Mouse (Mus musculus): ENCODE results near the gene Ctu1. TPM values are rescaled to one million over a fixed set of nuclear protein-coding genes. Genes with fewer than 3 reads are reported as not detected.
"Not testable (repeated sequence)": the region's sequence is repeated elsewhere in the genome, so short reads cannot be mapped to it uniquely, and the experiment has no call there.

Gene Ctu1
- polyA plus RNA-seq, 1 experiment from 2014 or later: 10.8 TPM

GRCm38 (mm10) chr7:43678517-43678916 is 6.7 kb downstream of the Ctu1 start:
- no peaks in the 10 kb centered on the region for H3K27me3 ChIP-seq (ENCODE audit: insufficient read depth, low read length)
- no peak overlapping the region for H3K9ac ChIP-seq
- H3K9me3 ChIP-seq (ENCODE audit: low read depth, low read length): no peaks in the 10 kb centered on the region
- H3K4me2 ChIP-seq: no peak overlapping the region
- peaks cover 32% of the 10 kb centered on the region for H3K36me3 ChIP-seq (ENCODE audit: insufficient read depth)
- H3K27ac ChIP-seq (ENCODE audit: low read depth): no peak overlapping the region
- DNase-seq (peak; percentile 56), ATAC-seq (ENCODE audit: insufficient read depth) (no peak)
- peak; percentile 63 for TF ChIP-seq CTCF (IDR thresholded peaks at IDR 0.05; ENCODE audit: low read depth)
- H3K4me3 ChIP-seq (ENCODE audit: low read depth, low read length): no peak overlapping the region
- H3K4me1 ChIP-seq (ENCODE audit: insufficient read depth): no peaks in the 10 kb centered on the region

GRCm38 (mm10) chr7:43680960-43681359 is 9.1 kb downstream of the Ctu1 start:
- Histone ChIP-seq H3K36me3 (ENCODE audit: insufficient read depth) (peaks cover 21% of the 10 kb centered on the region), H3K4me3 (ENCODE audit: low read depth, low read length) (no peak overlapping the region), H3K4me2 (no peak overlapping the region), H3K9me3 (ENCODE audit: low read depth, low read length) (no peaks in the 10 kb centered on the region), H3K27me3 (ENCODE audit: insufficient read depth, low read length) (no peaks in the 10 kb centered on the region), H3K4me1 (ENCODE audit: insufficient read depth) (no peaks in the 10 kb centered on the region), H3K27ac (ENCODE audit: low read depth) (no peak overlapping the region), H3K9ac (no peak overlapping the region)
- peak; percentile 84 for TF ChIP-seq CTCF (IDR thresholded peaks at IDR 0.05; ENCODE audit: low read depth)
- DNase-seq (peak; percentile 80), ATAC-seq (ENCODE audit: insufficient read depth) (no peak)
- WGBS: 18% methylated on average over 5 of the region's 5 CpGs

GRCm38 (mm10) chr7:43682511-43682910 is 10.7 kb downstream of the Ctu1 start:
- H3K36me3 ChIP-seq (ENCODE audit: insufficient read depth); H3K9me3 ChIP-seq (ENCODE audit: low read depth, low read length); H3K4me3 ChIP-seq (ENCODE audit: low read depth, low read length); H3K9ac ChIP-seq; H3K4me2 ChIP-seq; H3K4me1 ChIP-seq (ENCODE audit: insufficient read depth); ATAC-seq (ENCODE audit: insufficient read depth); H3K27ac ChIP-seq (ENCODE audit: low read depth); H3K27me3 ChIP-seq (ENCODE audit: insufficient read depth, low read length): not testable (repeated sequence)
- peak; percentile 40 for TF ChIP-seq CTCF (IDR thresholded peaks at IDR 0.05; ENCODE audit: low read depth)
- peak; percentile 34 for DNase-seq
- 14% methylated on average over 1 of the region's 1 CpGs for WGBS

- H3K4me3 ChIP-seq (ENCODE audit: low read depth, low read length): no peak overlapping the region
- no peak for TF ChIP-seq CTCF (IDR thresholded peaks at IDR 0.05; ENCODE audit: low read depth)
- no peak overlapping the region for H3K27ac ChIP-seq (ENCODE audit: low read depth)
- H3K36me3 ChIP-seq (ENCODE audit: insufficient read depth): no peaks in the 10 kb centered on the region
- DNase-seq (no peak), ATAC-seq (ENCODE audit: insufficient read depth) (no peak)
- no peaks in the 10 kb centered on the region for H3K27me3 ChIP-seq (ENCODE audit: insufficient read depth, low read length)
- no peak overlapping the region for H3K4me2 ChIP-seq
- no peaks in the 10 kb centered on the region for H3K4me1 ChIP-seq (ENCODE audit: insufficient read depth)
- 46% methylated on average over 7 of the region's 7 CpGs for WGBS
- no peak overlapping the region for H3K9ac ChIP-seq
- H3K9me3 ChIP-seq (ENCODE audit: low read depth, low read length): no peaks in the 10 kb centered on the region
Observed at GRCm38 (mm10) chr7:43685088-43685487, 13.3 kb downstream of the Ctu1 start.

- H3K4me2 ChIP-seq: no peak within 1 kb of the TSS
- ATAC-seq (ENCODE audit: insufficient read depth) (no peak), DNase-seq (no peak)
- H3K4me3 ChIP-seq (ENCODE audit: low read depth, low read length): no peak within 1 kb of the TSS
- TF ChIP-seq CTCF (IDR thresholded peaks at IDR 0.05; ENCODE audit: low read depth): no peak
- H3K27me3 ChIP-seq (ENCODE audit: insufficient read depth, low read length): no peaks in the 10 kb centered on the region
- H3K36me3 ChIP-seq (ENCODE audit: insufficient read depth): no peaks in the 10 kb centered on the region
- H3K9ac ChIP-seq: no peak within 1 kb of the TSS
- H3K27ac ChIP-seq (ENCODE audit: low read depth): no peak within 1 kb of the TSS
- no peaks in the 10 kb centered on the region for H3K9me3 ChIP-seq (ENCODE audit: low read depth, low read length)
- H3K4me1 ChIP-seq (ENCODE audit: insufficient read depth): no peaks in the 10 kb centered on the region
Observed at GRCm38 (mm10) chr7:43690118-43690517, 18.3 kb downstream of the Ctu1 start, which contains the start of gene Klk14. TSS of gene Klk14 (plus strand) at chr7:43690418.

GRCm38 (mm10) chr7:43710031-43710430 is 38.2 kb downstream of the Ctu1 start:
- 74% methylated on average over 3 of the region's 3 CpGs for WGBS
- DNase-seq: no peak
- H3K4me3 ChIP-seq (ENCODE audit: low read depth, low read length): no peak overlapping the region

GRCm38 (mm10) chr7:43712267-43712666 is 40.5 kb downstream of the Ctu1 start, which contains the start of gene Klk13:
TSS of gene Klk13 (plus strand) at chr7:43712567.
- H3K36me3 ChIP-seq (ENCODE audit: insufficient read depth): no peaks in the 10 kb centered on the region
- WGBS: 50% methylated on average over 4 of the region's 4 CpGs
- H3K4me3 ChIP-seq (ENCODE audit: low read depth, low read length): no peak within 1 kb of the TSS
- H3K9ac ChIP-seq: no peak within 1 kb of the TSS
- no peaks in the 10 kb centered on the region for H3K9me3 ChIP-seq (ENCODE audit: low read depth, low read length)
- peak within 1 kb of the TSS; percentile 48 for H3K4me2 ChIP-seq
- TF ChIP-seq CTCF (IDR thresholded peaks at IDR 0.05; ENCODE audit: low read depth): no peak
- no peaks in the 10 kb centered on the region for H3K27me3 ChIP-seq (ENCODE audit: insufficient read depth, low read length)
- no peak for ATAC-seq (ENCODE audit: insufficient read depth)
- H3K27ac ChIP-seq (ENCODE audit: low read depth): no peak within 1 kb of the TSS
- DNase-seq: no peak
- no peaks in the 10 kb centered on the region for H3K4me1 ChIP-seq (ENCODE audit: insufficient read depth)

More at GRCm38 (mm10) chr7:43710031-43710430, 38.2 kb downstream of the Ctu1 start:
- H3K27ac ChIP-seq (ENCODE audit: low read depth): no peak overlapping the region
- H3K9ac ChIP-seq: no peak overlapping the region
- H3K9me3 ChIP-seq (ENCODE audit: low read depth, low read length): no peaks in the 10 kb centered on the region
- H3K27me3 ChIP-seq (ENCODE audit: insufficient read depth, low read length): no peaks in the 10 kb centered on the region
- no peak for TF ChIP-seq CTCF (IDR thresholded peaks at IDR 0.05; ENCODE audit: low read depth)
- H3K4me2 ChIP-seq: no peak overlapping the region
- no peak for ATAC-seq (ENCODE audit: insufficient read depth)
- H3K36me3 ChIP-seq (ENCODE audit: insufficient read depth): no peaks in the 10 kb centered on the region
- H3K4me1 ChIP-seq (ENCODE audit: insufficient read depth): no peaks in the 10 kb centered on the region

- DNase-seq (peak; percentile 2), ATAC-seq (ENCODE audit: insufficient read depth) (no peak)
- H3K4me1 ChIP-seq (ENCODE audit: insufficient read depth): no peaks in the 10 kb centered on the region
- H3K27ac ChIP-seq (ENCODE audit: low read depth): no peak overlapping the region
- no peak for TF ChIP-seq CTCF (IDR thresholded peaks at IDR 0.05; ENCODE audit: low read depth)
- 1% methylated on average over 7 of the region's 9 CpGs for WGBS
- H3K9me3 ChIP-seq (ENCODE audit: low read depth, low read length): no peaks in the 10 kb centered on the region
- H3K36me3 ChIP-seq (ENCODE audit: insufficient read depth): no peaks in the 10 kb centered on the region
- no peak overlapping the region for H3K9ac ChIP-seq
- peak overlapping the region; percentile 48; the same call in 1 of the 2 replicates for H3K4me2 ChIP-seq
- H3K27me3 ChIP-seq (ENCODE audit: insufficient read depth, low read length): no peaks in the 10 kb centered on the region
- no peak overlapping the region for H3K4me3 ChIP-seq (ENCODE audit: low read depth, low read length)
Observed at GRCm38 (mm10) chr7:43712917-43713316, 41.1 kb downstream of the Ctu1 start.
